Mouse (Mus musculus) liver, embryonic 14.5 days (tissue): ENCODE measurements around the gene Saxo1.

Experiments
- CTCF ChIP-seq: IDR thresholded peaks from 2 replicates; pipeline ENCODE4 v1.5.1; 2016; ENCODE audit warnings: antibody characterized with exemption, low read depth, control low read depth
- EP300 ChIP-seq: IDR thresholded peaks from 2 replicates; pipeline ENCODE4 v1.6.1; 2016; ENCODE audit warnings: antibody characterized with exemption, low read depth

DNA sequence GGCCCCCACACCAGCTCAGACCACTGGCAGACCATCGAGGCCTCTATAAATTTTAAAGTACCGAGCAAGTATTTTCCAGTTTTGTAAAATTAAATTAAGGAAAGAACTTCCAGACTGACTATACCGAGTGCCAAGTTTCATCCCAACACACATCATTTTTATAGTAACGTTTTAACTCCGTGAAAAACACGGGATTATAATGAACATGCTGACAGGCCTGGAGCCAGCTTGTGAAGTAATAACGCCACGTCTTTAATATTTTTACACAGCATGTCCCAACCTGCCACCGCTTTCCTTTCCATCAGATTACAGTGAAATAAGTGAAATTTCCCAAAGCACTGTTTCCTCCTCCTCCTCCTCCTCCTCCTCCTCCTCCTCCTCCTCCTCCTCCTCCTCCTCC is 149.7 kb downstream of the Saxo1 start:
- TF ChIP-seq CTCF, result no peak
- TF ChIP-seq EP300, result no peak
